Mouse (Mus musculus) stomach, postnatal 0 days (tissue): ENCODE data around the gene Xpc. TPM values are rescaled to one million over a fixed set of nuclear protein-coding genes. Genes with fewer than 3 reads are reported as not detected.

Experiments
- ATAC-seq: fragments of 200-750 bp; cut with Nextera tagmentation; 2 replicates; pipeline ENCODE4 v1.8.0; 2017; ENCODE audit not compliant: low FRiP score, low TSS enrichment
- DNase-seq: peaks from one replicate; pipeline ENCODE4 v3.0.0-alpha.2; 2016; ENCODE audit warnings: low spot score
- H3K27ac ChIP-seq: fragments of 300-500 bp; sonication (generic); replicated peaks from 2 replicates; pipeline ENCODE4 v1.5.1; 2014; ENCODE audit warnings: mild to moderate bottlenecking, control low read depth
- H3K27me3 ChIP-seq: fragments of 300-500 bp; sonication (generic); 2 replicates; pipeline ENCODE4 v1.6.1; 2014; ENCODE audit warnings: low read length; ENCODE audit not compliant: control insufficient read depth, insufficient read depth
- H3K36me3 ChIP-seq: fragments of 300-500 bp; sonication (generic); 2 replicates; pipeline ENCODE4 v1.6.1; 2014; ENCODE audit warnings: low read length, mixed read lengths; ENCODE audit not compliant: control insufficient read depth, insufficient read depth
- H3K4me1 ChIP-seq: fragments of 300-500 bp; sonication (generic); replicated peaks from 2 replicates; pipeline ENCODE4 v1.6.1; 2014; ENCODE audit warnings: antibody characterized with exemption; ENCODE audit not compliant: control insufficient read depth, insufficient read depth
- H3K4me2 ChIP-seq: fragments of 300-500 bp; sonication (generic); replicated peaks from 2 replicates; pipeline ENCODE4 v1.6.1; 2014; ENCODE audit warnings: low read depth, mild to moderate bottlenecking, control low read depth, moderate library complexity
- H3K4me3 ChIP-seq: fragments of 300-500 bp; sonication (generic); 2 replicates; pipeline ENCODE4 v1.5.1; 2014; ENCODE audit warnings: low read depth, low read length, control low read depth
- H3K9ac ChIP-seq: fragments of 300-500 bp; sonication (generic); 2 replicates; pipeline ENCODE4 v1.6.1; 2014; ENCODE audit warnings: mild to moderate bottlenecking, low read length, control low read depth, mixed read lengths
- H3K9me3 ChIP-seq: fragments of 300-500 bp; sonication (generic); 2 replicates; pipeline ENCODE4 v1.6.1; 2016; ENCODE audit warnings: low read length; ENCODE audit not compliant: control insufficient read depth
- CTCF ChIP-seq: IDR thresholded peaks from 2 replicates; pipeline ENCODE4 v1.5.1; 2016; ENCODE audit warnings: antibody characterized with exemption, low read depth, mild to moderate bottlenecking, moderate library complexity
- EP300 ChIP-seq: optimal IDR thresholded peaks from 2 replicates; pipeline ENCODE3; 2016; ENCODE audit warnings: antibody characterized with exemption
- WGBS: fragments of 180-500 bp; shearing (Covaris S2); extraction: QIAGEN DNeasy Blood & Tissue Kit; methylation state at CpG from one replicate; pipeline ENCODE4 v1.1.7; 2014; 5-methylcytosine and 5-hydroxymethylcytosine counted together
- polyA plus RNA-seq: library from polyadenylated mRNA; unstranded; fragments of >200 nt; fragmentation: Nextera tagmentation; extraction: Ambion mirVana; gene quantifications from 2 replicates; pipeline ENCODE4 v1.2.1, GENCODE M21; 2015

The Xpc gene
- polyA plus RNA-seq, 1 experiment from 2014 or later = 9.3 TPM

GRCm38 (mm10) chr6:91488496-91489212, 27.0 kb downstream of the Xpc start:
- WGBS = 51% methylated on average over 9 of the region's 9 CpGs
- peak overlapping the region; percentile 79 for H3K27ac ChIP-seq

DNA sequence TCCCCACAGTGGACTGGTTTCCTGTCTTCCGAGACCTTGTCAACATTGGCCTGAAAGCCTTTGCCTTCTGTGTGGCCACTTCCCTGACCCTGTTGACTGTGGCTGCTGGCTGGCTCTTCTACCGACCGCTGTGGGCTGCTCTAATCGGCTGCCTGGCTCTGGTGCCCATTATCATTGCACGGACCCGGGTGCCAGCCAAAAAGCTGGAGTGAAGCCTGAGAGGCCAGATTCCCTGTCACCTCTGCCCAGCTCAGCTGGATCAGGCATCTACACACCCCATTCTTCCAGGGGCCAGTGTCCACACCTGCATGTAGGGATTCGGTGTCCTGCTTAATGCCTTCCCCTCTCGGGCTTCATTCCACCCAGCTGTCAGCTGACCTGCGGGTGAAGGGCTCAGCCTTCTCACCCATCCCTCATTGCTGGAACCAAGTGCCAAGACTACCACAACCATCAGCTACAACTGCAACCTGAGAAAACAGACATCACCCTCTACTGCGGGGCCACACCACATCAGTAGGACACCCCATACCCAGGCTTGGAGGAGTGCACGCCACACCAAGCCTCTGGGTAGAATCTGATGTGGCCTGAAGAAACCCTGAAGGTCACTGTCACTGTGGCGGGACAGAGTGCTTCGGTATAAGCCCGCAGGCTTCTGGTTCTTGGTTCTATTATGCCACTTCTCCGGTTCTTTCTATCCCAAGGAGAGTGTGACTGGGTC, 28.8 kb downstream of the Xpc start:
- no peaks in the 10 kb centered on the region for H3K27me3 ChIP-seq
- H3K4me3 ChIP-seq = no peak overlapping the region
- TF ChIP-seq CTCF (no peak), EP300 (no peak)
- no peak overlapping the region for H3K9ac ChIP-seq
- 90% methylated on average over 15 of the region's 15 CpGs for WGBS
- H3K27ac ChIP-seq = peak overlapping the region; percentile 8; the same call in 1 of the 2 replicates
- ATAC-seq (no peak), DNase-seq (no peak)
- H3K36me3 ChIP-seq = peaks cover 28% of the 10 kb centered on the region
- no peaks in the 10 kb centered on the region for H3K4me1 ChIP-seq
- no peak overlapping the region for H3K4me2 ChIP-seq
- H3K9me3 ChIP-seq = no peaks in the 10 kb centered on the region

More at GRCm38 (mm10) chr6:91488496-91489212, 27.0 kb downstream of the Xpc start:
- H3K4me1 ChIP-seq = no peaks in the 10 kb centered on the region
- H3K9ac ChIP-seq = no peak overlapping the region
- H3K9me3 ChIP-seq = no peaks in the 10 kb centered on the region
- no peak overlapping the region for H3K4me3 ChIP-seq
- no peak overlapping the region for H3K4me2 ChIP-seq
- peaks cover 22% of the 10 kb centered on the region for H3K36me3 ChIP-seq
- no peak for TF ChIP-seq CTCF
- TF ChIP-seq EP300 = peak; percentile 54
- ATAC-seq = peak; percentile 86
- peak; percentile 38 for DNase-seq
- H3K27me3 ChIP-seq = no peaks in the 10 kb centered on the region

DNA sequence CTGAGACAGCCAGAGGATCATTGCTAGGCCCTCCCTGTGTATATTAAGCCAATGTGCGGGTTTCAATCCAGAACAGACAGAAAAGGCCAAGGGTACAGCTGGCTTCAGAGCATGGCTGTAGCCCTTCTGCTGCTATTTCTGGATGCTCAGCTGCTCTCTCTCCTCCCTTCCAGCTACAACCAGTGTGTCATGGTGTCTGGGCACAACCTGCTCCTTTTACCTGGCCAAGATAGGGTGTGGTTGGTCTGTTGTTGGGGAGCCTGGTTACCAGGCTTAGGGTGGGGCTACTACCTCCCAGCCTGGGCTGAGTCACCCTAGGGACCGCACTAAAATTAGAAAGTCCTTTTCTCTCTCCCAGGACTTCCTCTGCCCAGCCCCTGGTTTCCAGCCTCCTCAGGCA, 32.3 kb downstream of the Xpc start:
- Histone ChIP-seq H3K27ac (peak overlapping the region; percentile 45), H3K4me1 (no peaks in the 10 kb centered on the region), H3K4me3 (no peak overlapping the region), H3K36me3 (peaks cover 51% of the 10 kb centered on the region), H3K27me3 (no peaks in the 10 kb centered on the region), H3K9me3 (no peaks in the 10 kb centered on the region), H3K4me2 (no peak overlapping the region), H3K9ac (no peak overlapping the region)
- DNase-seq = peak; percentile 42
- peak; percentile 82 for ATAC-seq
- TF ChIP-seq EP300 = no peak
- 72% methylated on average over 2 of the region's 2 CpGs for WGBS

GRCm38 (mm10) chr6:91476541-91476940, 39.1 kb downstream of the Xpc start:
- Histone ChIP-seq H3K4me2 (no peak overlapping the region), H3K9ac (no peak overlapping the region), H3K27ac (no peak overlapping the region), H3K4me3 (no peak overlapping the region), H3K9me3 (no peaks in the 10 kb centered on the region), H3K36me3 (peaks cover 32% of the 10 kb centered on the region), H3K27me3 (no peaks in the 10 kb centered on the region), H3K4me1 (peaks cover 7% of the 10 kb centered on the region)
- ATAC-seq = no peak
- no peak for DNase-seq
- TF ChIP-seq EP300 (no peak), CTCF (no peak)
- 80% methylated on average over 2 of the region's 2 CpGs for WGBS

DNA sequence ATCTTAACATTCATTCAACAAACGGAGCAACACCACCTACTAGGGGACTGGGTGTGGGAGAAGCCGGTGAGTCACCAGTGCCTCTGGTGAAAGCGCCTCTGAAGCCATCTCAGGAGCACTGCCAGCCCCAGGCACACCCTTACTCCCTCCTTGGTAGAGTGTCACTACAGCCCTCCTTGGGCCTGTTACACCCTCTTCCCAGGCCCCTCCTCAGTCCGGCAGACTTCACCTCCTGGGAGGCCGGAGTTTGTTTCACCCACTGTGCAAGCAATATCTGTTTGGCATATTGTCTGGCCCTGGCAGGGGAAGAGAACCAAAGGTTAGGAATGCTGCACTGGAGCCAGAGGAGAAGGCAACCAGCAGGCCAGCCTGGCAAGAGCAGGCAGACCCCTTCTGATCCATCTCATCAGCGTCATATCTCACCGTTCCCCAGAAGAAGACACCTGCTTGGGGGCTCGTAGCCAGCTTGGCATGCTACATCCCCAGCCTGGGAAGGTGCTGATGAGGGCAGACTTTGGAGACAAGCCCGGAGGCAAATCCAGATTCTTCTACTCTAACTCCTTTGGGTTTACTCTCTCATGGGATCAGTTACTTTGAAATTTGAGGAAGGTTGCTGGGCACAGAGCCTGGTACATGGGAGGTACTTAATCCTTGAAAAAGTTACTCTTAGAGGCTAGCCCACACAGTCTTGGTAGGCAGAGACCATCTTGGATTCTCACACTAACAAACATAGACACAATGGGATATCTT, 41.1 kb downstream of the Xpc start:
- peak overlapping the region; percentile 76 for H3K4me3 ChIP-seq
- peak overlapping the region; percentile 84 for H3K27ac ChIP-seq
- ATAC-seq = peak; percentile 59
- H3K27me3 ChIP-seq = no peaks in the 10 kb centered on the region
- peaks cover 7% of the 10 kb centered on the region for H3K4me1 ChIP-seq
- peak overlapping the region; percentile 76 for H3K9ac ChIP-seq
- H3K36me3 ChIP-seq = peaks cover 15% of the 10 kb centered on the region
- no peaks in the 10 kb centered on the region for H3K9me3 ChIP-seq
- peak overlapping the region; percentile 61 for H3K4me2 ChIP-seq
- peak; percentile 75 for DNase-seq
- WGBS = 40% methylated on average over 9 of the region's 9 CpGs
- no peak for TF ChIP-seq EP300
- TF ChIP-seq CTCF = no peak
